Mouse (Mus musculus): ENCODE data around the gene Lsm10.

DNA sequence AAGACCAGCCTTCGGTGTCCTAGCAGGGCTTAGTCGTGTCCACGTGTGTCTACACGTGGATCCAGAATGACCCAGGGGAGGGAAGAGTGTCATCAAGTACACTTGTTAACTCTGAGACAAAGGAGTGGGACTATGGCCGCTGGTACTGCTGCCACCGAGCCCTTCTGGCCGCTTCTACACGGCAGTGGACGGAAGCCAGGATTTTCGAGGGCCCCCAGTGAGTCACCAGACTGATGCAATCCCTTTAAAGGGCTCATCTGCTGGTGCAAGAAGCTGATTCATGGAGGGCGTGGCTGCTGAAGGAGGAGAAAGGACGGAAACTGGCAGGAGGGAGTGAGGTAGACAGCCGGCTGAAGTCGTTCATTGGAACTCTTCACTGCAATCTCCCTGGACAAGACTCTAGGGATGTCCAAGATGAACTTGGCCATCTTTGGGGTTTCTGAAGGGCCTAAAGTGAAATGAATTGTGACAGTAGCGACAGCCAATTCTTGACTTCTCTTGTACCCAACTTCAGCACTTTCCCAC lies 6.7 kb downstream of the Lsm10 start:
- TF ChIP-seq CTCF (IDR thresholded peaks at IDR 0.05) (peak; percentile 11; the same call in 1 of the 2 replicates), EP300 (IDR thresholded peaks at IDR 0.05) (peak; percentile 96)

Measured in lung, postnatal 0 days (tissue).